Mouse (Mus musculus) ovary, postnatal 36 days (tissue): Measurements from ENCODE around the gene Sema3c.

ENCODE experiments used
- DNase-seq: peaks from one replicate; pipeline ENCODE4 v3.0.0; 2022; ENCODE audit warnings: low spot score, mixed read lengths

Gene Sema3c

DNA sequence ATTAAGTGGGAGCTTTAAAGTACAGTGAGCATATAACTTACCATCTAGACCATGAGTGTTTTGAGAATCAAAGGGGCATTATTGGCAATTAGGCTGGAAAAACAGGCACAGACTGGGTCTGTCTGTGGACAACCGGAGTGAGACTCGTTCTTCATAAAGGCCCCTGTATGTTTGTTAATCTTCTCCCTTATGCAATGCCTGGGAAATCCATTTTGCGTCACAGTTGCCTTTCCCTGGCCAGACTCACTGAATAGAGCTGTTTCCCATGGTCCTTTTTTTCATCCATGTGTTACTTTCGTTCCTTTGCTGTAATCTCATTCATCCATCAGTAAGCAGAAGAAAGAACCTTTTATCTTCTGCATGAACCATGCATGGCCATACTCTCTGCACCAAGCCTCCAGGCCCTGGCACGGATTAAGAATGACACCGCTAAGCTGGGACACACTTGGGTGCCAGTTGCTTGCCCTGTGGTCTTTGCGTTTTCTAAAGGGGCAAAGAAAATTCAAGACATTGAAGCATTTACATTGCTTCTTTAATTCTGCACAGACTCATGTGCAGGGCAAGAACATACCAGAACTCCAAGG, 73.7 kb downstream of the Sema3c start:
- DNase-seq: no peak

GRCm38 (mm10) chr5:17648865-17649542, 74.9 kb downstream of the Sema3c start:
- DNase-seq: no peak

GRCm38 (mm10) chr5:17661223-17661622, 87.1 kb downstream of the Sema3c start:
- DNase-seq: no peak

- no peak for DNase-seq
Observed at GRCm38 (mm10) chr5:17671356-17671755, 97.3 kb downstream of the Sema3c start.

GRCm38 (mm10) chr5:17680862-17681261, 106.8 kb downstream of the Sema3c start:
- no peak for DNase-seq

- peak; percentile 2 for DNase-seq
Observed at GRCm38 (mm10) chr5:17689121-17689520, 115.0 kb downstream of the Sema3c start.

GRCm38 (mm10) chr5:17689604-17690003, 115.5 kb downstream of the Sema3c start:
- peak; percentile 5 for DNase-seq

- DNase-seq: peak; percentile 3
Observed at GRCm38 (mm10) chr5:17695366-17695765, 121.3 kb downstream of the Sema3c start.

DNA sequence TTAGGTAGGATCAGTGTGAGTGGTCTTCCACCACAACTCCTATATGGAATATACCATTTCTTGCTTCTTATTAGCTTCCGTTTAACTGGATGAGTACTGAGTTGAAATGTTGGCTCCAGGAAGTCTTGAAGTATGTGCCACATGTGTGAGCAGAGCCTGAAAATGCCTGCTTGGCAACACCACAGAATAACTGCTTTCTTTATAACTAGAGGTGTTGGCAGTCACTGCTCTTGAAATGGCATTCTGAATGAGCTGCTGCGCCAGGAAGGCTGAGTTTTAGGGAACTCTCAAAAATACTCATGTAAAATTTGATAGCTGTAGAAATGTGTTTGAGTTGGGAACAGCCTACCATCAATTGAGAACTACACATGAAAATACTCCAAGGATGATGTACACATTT, 124.8 kb downstream of the Sema3c start:
- DNase-seq: no peak

DNA sequence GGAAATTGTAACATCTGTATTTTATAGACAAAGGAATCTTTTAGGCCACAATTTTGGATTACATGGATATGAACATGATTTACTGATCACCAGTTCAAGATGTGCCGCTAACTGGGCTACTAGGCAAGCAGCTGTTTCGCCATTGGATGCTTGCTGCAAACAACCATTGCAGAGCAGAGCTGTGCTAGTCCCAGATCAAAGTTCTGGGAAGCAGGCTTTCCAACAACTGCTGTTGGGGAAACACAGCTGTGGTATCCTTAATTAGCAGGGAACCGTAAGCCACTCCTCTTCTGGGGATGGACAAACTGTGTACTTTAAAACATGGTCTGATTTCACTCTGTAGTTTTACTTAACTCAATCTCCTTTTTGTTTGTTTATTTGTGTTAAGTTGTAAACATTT, 130.1 kb downstream of the Sema3c start:
- no peak for DNase-seq

DNA sequence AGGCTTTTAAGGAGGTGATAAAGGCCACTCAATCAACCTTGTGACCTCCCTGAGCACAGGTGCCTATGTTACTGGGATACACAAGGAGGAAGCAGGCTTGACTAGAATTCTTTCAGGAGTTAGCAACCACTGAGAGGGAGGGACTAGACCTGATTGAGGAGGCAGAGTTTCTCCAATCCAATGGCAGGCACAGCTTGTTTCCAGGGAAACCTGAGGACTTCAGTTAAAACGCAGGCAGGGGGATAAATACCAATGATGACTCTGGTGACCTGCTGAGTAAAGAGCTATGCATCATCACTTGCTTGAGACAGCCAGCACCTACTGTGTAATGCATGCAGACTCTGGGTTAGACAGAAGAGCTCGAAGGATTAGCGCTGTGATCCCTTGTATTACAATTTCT, 133.0 kb downstream of the Sema3c start:
- DNase-seq: no peak

GRCm38 (mm10) chr5:17712374-17712773, 138.3 kb downstream of the Sema3c start:
- no peak for DNase-seq

GRCm38 (mm10) chr5:17715206-17715605, 141.1 kb downstream of the Sema3c start:
- no peak for DNase-seq

DNA sequence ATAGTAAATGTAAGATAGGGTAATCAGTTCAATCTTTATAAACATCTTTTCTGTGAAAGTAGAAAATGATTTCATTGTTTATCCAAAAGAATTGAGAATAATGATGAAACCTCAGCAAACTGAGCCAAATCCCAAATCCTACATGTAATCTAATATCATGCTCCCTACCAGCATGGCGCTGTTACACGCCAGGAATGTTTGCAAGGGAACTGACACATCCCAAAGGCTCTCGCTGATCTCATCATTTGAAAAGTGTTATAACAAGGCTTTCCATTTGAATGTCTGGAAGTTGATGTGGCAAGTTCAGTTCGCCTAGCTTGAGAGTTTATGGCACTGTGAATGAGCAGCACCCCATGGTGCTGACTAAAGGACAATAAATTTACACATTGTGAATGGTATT, 145.9 kb downstream of the Sema3c start:
- no peak for DNase-seq

- no peak for DNase-seq
Observed at GRCm38 (mm10) chr5:17724031-17724430, 149.9 kb downstream of the Sema3c start.

- no peak for DNase-seq
Observed at GRCm38 (mm10) chr5:17728047-17728446, 154.0 kb downstream of the Sema3c start.

- no peak for DNase-seq
Observed at GRCm38 (mm10) chr5:17739805-17740204, 165.7 kb downstream of the Sema3c start.

DNA sequence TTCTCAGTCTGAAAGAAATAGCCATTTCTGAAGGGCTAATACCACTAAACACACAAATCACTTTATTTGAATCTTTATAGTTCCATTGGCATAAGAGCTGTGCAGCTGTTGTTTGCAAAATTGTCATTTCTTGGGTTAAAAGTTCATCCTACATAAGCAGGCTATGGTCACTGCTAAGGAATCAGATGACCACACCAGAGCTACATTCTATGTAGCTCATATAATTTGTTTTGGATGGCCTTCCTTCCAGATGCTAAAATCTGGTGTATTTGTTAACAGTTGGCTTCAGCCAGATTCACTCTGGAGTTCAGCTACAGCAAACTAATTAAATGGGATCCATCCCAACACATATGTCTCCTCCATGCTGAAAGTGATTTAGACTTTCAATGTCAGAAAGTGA, 172.4 kb downstream of the Sema3c start:
- DNase-seq: no peak

GRCm38 (mm10) chr5:17747143-17747542, 173.1 kb downstream of the Sema3c start:
- no peak for DNase-seq

DNA sequence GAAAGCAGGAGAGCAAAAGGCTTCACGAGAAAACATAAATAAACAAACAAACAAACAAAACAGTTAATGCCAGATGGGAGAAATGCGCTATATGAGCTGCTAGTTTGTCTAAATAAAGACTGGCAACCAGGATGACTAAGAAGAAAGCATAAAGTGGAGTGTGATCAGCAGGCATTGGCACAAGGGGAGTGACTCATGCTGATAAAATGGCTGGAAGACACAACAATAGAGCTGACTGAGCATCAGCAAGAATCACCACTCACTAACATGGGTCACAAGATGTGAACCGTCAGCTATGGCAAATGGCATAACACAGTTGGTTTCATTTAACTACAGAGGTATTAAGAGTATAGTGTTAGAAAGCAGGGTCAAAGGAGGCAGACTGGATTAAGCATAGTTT, 174.2 kb downstream of the Sema3c start:
- DNase-seq: no peak

DNA sequence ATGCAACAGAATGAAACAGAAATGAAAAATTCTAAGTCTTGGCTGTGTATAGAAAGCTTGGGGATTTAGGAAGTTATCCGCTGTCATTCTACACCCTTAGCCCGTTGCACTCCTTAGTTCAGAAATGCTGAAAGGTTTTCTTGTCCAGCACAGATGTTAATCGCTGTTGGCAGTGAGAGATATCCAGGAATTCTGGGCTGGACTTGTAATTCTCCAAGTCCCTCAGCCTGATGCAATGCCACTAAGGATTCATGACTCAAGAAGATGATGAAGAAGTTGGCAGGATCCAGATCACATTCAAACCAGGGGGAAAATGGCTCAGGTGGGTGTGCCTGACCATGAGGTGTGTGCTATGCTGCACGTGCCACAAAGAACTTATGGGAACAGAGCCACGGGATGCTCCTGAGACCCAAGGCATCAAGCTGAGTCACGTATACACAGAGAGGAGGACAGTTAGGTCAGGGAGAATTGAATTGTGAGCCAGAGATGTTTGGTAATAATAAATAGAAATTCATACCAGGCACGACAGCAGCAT, 179.5 kb downstream of the Sema3c start:
- no peak for DNase-seq

DNA sequence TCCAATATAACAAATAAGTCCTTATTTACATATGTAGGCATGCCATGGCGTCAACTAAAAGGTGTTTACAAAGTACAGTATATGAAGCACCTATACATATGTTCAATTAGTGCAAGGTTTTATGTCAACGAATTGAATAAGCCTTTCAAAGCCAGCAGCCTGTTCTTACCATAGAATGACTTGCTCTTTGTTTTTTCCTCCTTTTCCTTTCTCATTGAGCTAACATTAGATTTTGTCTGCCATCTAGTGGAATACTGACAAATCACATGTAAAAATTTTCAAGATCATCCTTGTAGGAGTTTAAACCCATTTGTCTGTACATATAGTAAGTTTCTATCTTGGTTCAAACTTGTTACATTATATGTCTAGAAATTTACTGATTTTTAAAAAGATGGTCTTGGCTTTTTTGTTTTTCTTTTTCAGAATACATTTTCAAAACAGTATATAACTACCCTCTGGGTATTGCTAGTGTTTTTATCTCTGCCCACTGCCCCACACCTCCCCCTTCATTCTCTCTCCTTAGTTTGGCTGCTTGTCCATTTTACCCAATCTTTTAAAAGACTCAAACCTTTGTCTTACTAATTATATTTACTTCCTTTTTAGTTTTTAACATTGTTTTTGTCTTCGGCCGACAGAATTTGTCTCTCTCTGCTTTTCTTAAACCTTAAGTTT, 192.1 kb downstream of the Sema3c start:
- no peak for DNase-seq

GRCm38 (mm10) chr5:17770328-17770727, 196.2 kb downstream of the Sema3c start:
- no peak for DNase-seq
